Mouse (Mus musculus) CH12.LX (cell line): ENCODE results near the gene Arrb1. TPM values are rescaled to one million over a fixed set of nuclear protein-coding genes. Genes with fewer than 3 reads are reported as not detected.

Experiments
- DNase-seq: peaks from one replicate; pipeline ENCODE4 v3.0.0-alpha.2; 2013; ENCODE audit errors: extremely low read depth
- H3K27ac ChIP-seq: 2 replicates; pipeline ENCODE4 v1.5.1; 2012; ENCODE audit warnings: low read depth, mild to moderate bottlenecking, control low read depth, moderate library complexity; ENCODE audit not compliant: insufficient read depth
- H3K27me3 ChIP-seq: replicated peaks from 2 replicates; pipeline ENCODE3; 2012; ENCODE audit warnings: inconsistent platforms
- H3K36me3 ChIP-seq, 2 experiments: replicated peaks in 1 of 2; 2 replicates each; pipeline versions ENCODE3 to v1.6.1; 2012; ENCODE audit warnings: inconsistent platforms in 1 of 2, low read length in 1 of 2, mild to moderate bottlenecking in 1 of 2, mixed read lengths in 1 of 2, moderate library complexity in 1 of 2; ENCODE audit not compliant: control insufficient read depth in 1 of 2, insufficient read depth in 1 of 2
- H3K4me1 ChIP-seq, 2 experiments: 2 replicates each; pipeline ENCODE4 v1.6.1; 2012; ENCODE audit warnings: inconsistent platforms in 1 of 2, moderate library complexity in 1 of 2; ENCODE audit not compliant: insufficient read depth in 2 of 2, control insufficient read depth in 1 of 2
- H3K4me2 ChIP-seq: 2 replicates; pipeline ENCODE4 v1.6.1; 2012; ENCODE audit warnings: low read depth, mild to moderate bottlenecking, control low read depth; ENCODE audit not compliant: poor library complexity, insufficient read depth, severe bottlenecking
- H3K4me3 ChIP-seq, 3 experiments: fragments of 150-350 bp in 1 of 3; sonication (generic) in 1 of 3; replicated peaks in 1 of 3; 2 replicates each; pipeline versions ENCODE3 to v1.5.1; 2011 to 2012; ENCODE audit warnings: low read depth in 2 of 3, low read length in 2 of 3, mild to moderate bottlenecking in 2 of 3, moderate library complexity in 2 of 3, control low read depth in 1 of 3, improper control_type of control experiment in 1 of 3, inconsistent platforms in 1 of 3, mixed read lengths in 1 of 3; ENCODE audit not compliant: poor library complexity in 1 of 3
- H3K79me2 ChIP-seq: replicated peaks from 2 replicates; pipeline ENCODE4 v1.6.1; 2012; ENCODE audit warnings: mild to moderate bottlenecking, moderate library complexity; ENCODE audit not compliant: control insufficient read depth, poor library complexity, insufficient read depth, severe bottlenecking; ENCODE audit errors: extremely low read depth
- H3K9ac ChIP-seq: 2 replicates; pipeline ENCODE4 v1.6.1; 2012; ENCODE audit warnings: low read depth, mild to moderate bottlenecking, control low read depth, moderate library complexity; ENCODE audit not compliant: insufficient read depth
- H3K9me3 ChIP-seq: replicated peaks from 2 replicates; pipeline ENCODE3; 2012; ENCODE audit warnings: low read length, inconsistent platforms, mixed read lengths
- BHLHE40 ChIP-seq: IDR thresholded peaks from 2 replicates; pipeline ENCODE4 v1.6.1; 2011; ENCODE audit warnings: mild to moderate bottlenecking, low read depth, low read length, improper control_type of control experiment
- CHD2 ChIP-seq: IDR thresholded peaks from 2 replicates; pipeline ENCODE4 v1.6.1; 2011; ENCODE audit warnings: low read length, improper control_type of control experiment
- E2F4 ChIP-seq: IDR thresholded peaks from 2 replicates; pipeline ENCODE4 v1.6.1; 2011; ENCODE audit warnings: low read depth, low read length, improper control_type of control experiment; ENCODE audit not compliant: insufficient replicate concordance
- ELF1 ChIP-seq: IDR thresholded peaks from 2 replicates; pipeline ENCODE4 v1.6.1; 2014; ENCODE audit warnings: low read depth, mild to moderate bottlenecking, inconsistent platforms, low read length, improper control_type of control experiment
- EP300 ChIP-seq: IDR thresholded peaks from 2 replicates; pipeline ENCODE4 v1.6.1; 2011; ENCODE audit warnings: low read length, improper control_type of control experiment
- ETS1 ChIP-seq: conservative IDR thresholded peaks from 2 replicates; pipeline ENCODE4 v1.6.1; 2012; ENCODE audit warnings: low read depth, mild to moderate bottlenecking, inconsistent platforms, low read length, improper control_type of control experiment, moderate library complexity
- GABPA ChIP-seq: IDR thresholded peaks from 2 replicates; pipeline ENCODE4 v1.6.1; 2012; ENCODE audit warnings: low read depth, low read length, improper control_type of control experiment, inconsistent platforms; ENCODE audit not compliant: insufficient replicate concordance
- HCFC1 ChIP-seq: IDR thresholded peaks from 2 replicates; pipeline ENCODE4 v1.6.1; 2012; ENCODE audit warnings: low read depth, mild to moderate bottlenecking, inconsistent platforms, low read length, improper control_type of control experiment
- IRF4 ChIP-seq: IDR thresholded peaks from 2 replicates; pipeline ENCODE4 v1.6.1; 2014; ENCODE audit warnings: low read depth, mild to moderate bottlenecking, inconsistent platforms, low read length, improper control_type of control experiment
- JUN ChIP-seq: IDR thresholded peaks from 2 replicates; pipeline ENCODE4 v1.6.1; 2011; ENCODE audit warnings: low read depth, mild to moderate bottlenecking, low read length, improper control_type of control experiment, moderate library complexity; ENCODE audit not compliant: insufficient read depth
- JUND ChIP-seq: conservative IDR thresholded peaks from 2 replicates; pipeline ENCODE4 v1.6.1; 2011; ENCODE audit warnings: low read depth, low read length, improper control_type of control experiment
- KAT2A ChIP-seq: IDR thresholded peaks from 2 replicates; pipeline ENCODE4 v1.6.1; 2012; ENCODE audit warnings: low read length, improper control_type of control experiment, inconsistent platforms; ENCODE audit not compliant: insufficient replicate concordance
- MAX ChIP-seq: IDR thresholded peaks from 2 replicates; pipeline ENCODE4 v1.6.1; 2011; ENCODE audit warnings: low read length, improper control_type of control experiment
- MAZ ChIP-seq: IDR thresholded peaks from 2 replicates; pipeline ENCODE4 v1.6.1; 2012; ENCODE audit warnings: low read depth, mild to moderate bottlenecking, inconsistent platforms, low read length, improper control_type of control experiment, moderate library complexity
- MEF2A ChIP-seq: IDR thresholded peaks from 2 replicates; pipeline ENCODE4 v1.6.1; 2014; ENCODE audit warnings: low read depth, mild to moderate bottlenecking, inconsistent platforms, low read length, improper control_type of control experiment, borderline replicate concordance
- MXI1 ChIP-seq: IDR thresholded peaks from 2 replicates; pipeline ENCODE4 v1.6.1; 2011; ENCODE audit warnings: mild to moderate bottlenecking, low read depth, low read length, improper control_type of control experiment
- MYC ChIP-seq: IDR thresholded peaks from 2 replicates; pipeline ENCODE4 v1.6.1; 2011; ENCODE audit warnings: low read depth, mild to moderate bottlenecking, improper control_type of control experiment, low read length
- NELFE ChIP-seq: IDR thresholded peaks from 2 replicates; pipeline ENCODE4 v1.6.1; 2011; ENCODE audit warnings: low read depth, low read length, improper control_type of control experiment
- NRF1 ChIP-seq: IDR thresholded peaks from 2 replicates; pipeline ENCODE4 v1.6.1; 2014; ENCODE audit warnings: low read depth, mild to moderate bottlenecking, inconsistent platforms, low read length, improper control_type of control experiment, moderate library complexity
- POLR2A ChIP-seq: IDR thresholded peaks from 2 replicates; pipeline ENCODE4 v1.6.1; 2011; ENCODE audit warnings: low read depth, mild to moderate bottlenecking, improper control_type of control experiment, low read length
- SIN3A ChIP-seq: IDR thresholded peaks from 2 replicates; pipeline ENCODE4 v1.6.1; 2012; ENCODE audit warnings: low read length, improper control_type of control experiment, inconsistent platforms
- TBP ChIP-seq: conservative IDR thresholded peaks from 2 replicates; pipeline ENCODE4 v1.6.1; 2011; ENCODE audit warnings: low read depth, low read length, improper control_type of control experiment
- TCF12 ChIP-seq: IDR thresholded peaks from 2 replicates; pipeline ENCODE4 v1.6.1; 2014; ENCODE audit warnings: low read depth, mild to moderate bottlenecking, inconsistent platforms, low read length, improper control_type of control experiment
- ZC3H11A ChIP-seq: IDR thresholded peaks from 2 replicates; pipeline ENCODE4 v1.6.1; 2012; ENCODE audit warnings: low read depth, mild to moderate bottlenecking, inconsistent platforms, low read length, improper control_type of control experiment
- ZKSCAN1 ChIP-seq: IDR thresholded peaks from 2 replicates; pipeline ENCODE4 v1.6.1; 2012; ENCODE audit warnings: low read depth, inconsistent platforms, low read length, improper control_type of control experiment, borderline replicate concordance
- ZNF384 ChIP-seq: IDR thresholded peaks from 2 replicates; pipeline ENCODE4 v1.6.1; 2012; ENCODE audit warnings: low read depth, low read length, improper control_type of control experiment, inconsistent platforms
- dilution Hi-C: fragments of 300-500 bp; cut with MboI; formaldehyde crosslinking; loops from 2 replicates; pipeline ENCODE4 v1.14.3; 2020; ENCODE audit warnings: low sequenced_read_pairs; ENCODE audit not compliant: extremely low pct_unique_long_range_greater_than_20kb, extremely low pct_ligation_motif_present
- in situ Hi-C: fragments of 300-500 bp; cut with MboI; formaldehyde crosslinking; loops from 3 replicates; pipeline ENCODE4 v1.14.3; 2019; ENCODE audit warnings: low sequenced_read_pairs, low pct_ligation_motif_present, low pct_unique_long_range_greater_than_20kb, mixed read lengths
- polyA plus RNA-seq: library from polyadenylated mRNA; unstranded; fragments of >175 nt; gene quantifications from 2 replicates; pipeline ENCODE4 v1.2.1, GENCODE M21; 2012; ENCODE audit warnings: low read depth; ENCODE audit not compliant: insufficient read length
- total RNA-seq, 2 experiments: library from RNA; depleted of rRNA; stranded (reverse); fragments of 300-350 nt in 1 of 2; fragments of >200 nt in 1 of 2; gene quantifications; 2 replicates each; pipeline ENCODE4 v1.2.3; 2012 to 2014

The Arrb1 gene
- total and polyA plus RNA-seq, 3 experiments: 3.3 to 5.2 (median 4.2) TPM

- Histone ChIP-seq H3K4me3 (no peak overlapping the region), H3K4me1 (peaks cover 3 to 34% of the 10 kb centered on the region in 2 experiments; a peak in 3 of 4 replicates), H3K36me3 (no peaks in the 10 kb centered on the region)
These were observed 6.7 kb upstream of the Arrb1 start for GRCm38 (mm10) chr7:99528547-99528946.

DNA sequence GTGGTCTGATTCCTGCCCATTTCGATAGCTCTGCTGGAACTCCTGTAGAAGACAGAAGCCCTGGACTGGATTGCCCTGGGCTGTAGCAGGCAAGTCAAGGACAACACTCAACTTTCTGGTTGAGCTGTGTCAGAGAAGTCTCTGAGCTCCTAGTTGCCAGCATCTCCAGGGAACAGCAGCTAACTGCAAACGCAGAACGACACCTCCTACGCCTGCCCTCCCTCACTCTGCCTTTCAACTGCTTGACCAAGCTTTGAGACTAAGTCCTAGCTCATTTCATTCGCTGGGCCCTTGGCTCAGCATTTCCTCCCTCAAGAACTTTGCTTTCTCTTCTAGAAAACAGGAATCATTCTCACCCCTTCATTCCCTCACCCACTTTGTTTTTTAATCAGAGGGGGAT, 5.9 kb upstream of the Arrb1 start:
- Histone ChIP-seq H3K9ac (no peak overlapping the region), H3K4me3 (no peak overlapping the region), H3K4me2 (no peak overlapping the region), H3K27ac (no peak overlapping the region), H3K9me3 (no peaks in the 10 kb centered on the region), H3K36me3 (no peaks in the 10 kb centered on the region), H3K27me3 (no peaks in the 10 kb centered on the region), H3K79me2 (no peaks in the 10 kb centered on the region), H3K4me1 (peaks cover 5 to 43% of the 10 kb centered on the region in 2 experiments; a peak in 3 of 4 replicates)
- no peak for TF ChIP-seq ETS1
- TF ChIP-seq IRF4: no peak
- no peak for TF ChIP-seq E2F4
- no peak for TF ChIP-seq KAT2A
- no peak for TF ChIP-seq POLR2A
- no peak for TF ChIP-seq JUN
- TF ChIP-seq SIN3A: no peak
- TF ChIP-seq TBP: no peak
- no peak for TF ChIP-seq ZC3H11A
- TF ChIP-seq MYC: no peak
- no peak for TF ChIP-seq NRF1
- no peak for TF ChIP-seq ZKSCAN1
- TF ChIP-seq CHD2: no peak
- TF ChIP-seq JUND: no peak
- no peak for TF ChIP-seq MXI1
- TF ChIP-seq TCF12: no peak
- no peak for TF ChIP-seq MAZ
- dilution Hi-C loops: no loop called here
- in situ Hi-C loops: no loop called here
- DNase-seq: no peak

More at GRCm38 (mm10) chr7:99528547-99528946, 6.7 kb upstream of the Arrb1 start:
- Histone ChIP-seq H3K9me3 (no peaks in the 10 kb centered on the region), H3K79me2 (no peaks in the 10 kb centered on the region), H3K27me3 (no peaks in the 10 kb centered on the region), H3K27ac (no peak overlapping the region), H3K4me2 (no peak overlapping the region), H3K9ac (no peak overlapping the region)
- DNase-seq: no peak
- in situ Hi-C loops (no loop called here), dilution Hi-C loops (no loop called here)
- TF ChIP-seq ELF1 (no peak), SIN3A (no peak), MXI1 (no peak), ZNF384 (no peak), MAZ (no peak), TBP (no peak), HCFC1 (no peak), BHLHE40 (no peak), MAX (no peak), JUN (no peak), IRF4 (no peak), MEF2A (no peak), EP300 (no peak), GABPA (no peak), NELFE (no peak), CHD2 (no peak), JUND (no peak), ZC3H11A (no peak), POLR2A (no peak)
